Mouse (Mus musculus): ENCODE data around the gene Lrit3.

The Lrit3 gene

GRCm38 (mm10) chr3:129803765-129804164, at the start of gene Lrit3:
Gene Lrit3 (minus strand): TSS chr3:129804030.
- DNase-seq: no peak

- DNase-seq: no peak
These were observed 43.0 kb upstream of the Lrit3 start for GRCm38 (mm10) chr3:129846846-129847245.

- no peak for DNase-seq
These were observed 42.0 kb upstream of the Lrit3 start for GRCm38 (mm10) chr3:129845868-129846267.

- no peak for DNase-seq
These were observed 34.2 kb upstream of the Lrit3 start for GRCm38 (mm10) chr3:129838017-129838416.

- DNase-seq: no peak
These were observed 33.1 kb upstream of the Lrit3 start for GRCm38 (mm10) chr3:129836965-129837364.

GRCm38 (mm10) chr3:129836051-129836697, 32.3 kb upstream of the Lrit3 start:
- peak in 1 of 2 experiments; percentile 6 for DNase-seq

GRCm38 (mm10) chr3:129835388-129835934, 31.6 kb upstream of the Lrit3 start, which contains the start of gene Cfi:
Gene Cfi (plus strand): TSS chr3:129835884.
- no peak for DNase-seq

- peak; percentile 96 for DNase-seq
These were observed 27.3 kb upstream of the Lrit3 start, which contains the start of gene Gar1 for GRCm38 (mm10) chr3:129831035-129831568. Gene Gar1 (minus strand): TSS chr3:129831396.

GRCm38 (mm10) chr3:129830626-129831025, 26.8 kb upstream of the Lrit3 start:
- DNase-seq: no peak

GRCm38 (mm10) chr3:129827691-129828090, 23.9 kb upstream of the Lrit3 start:
- no peak for DNase-seq

- no peak for DNase-seq
These were observed 22.9 kb upstream of the Lrit3 start for GRCm38 (mm10) chr3:129826691-129827090.

- no peak for DNase-seq
These were observed 21.1 kb upstream of the Lrit3 start for GRCm38 (mm10) chr3:129824891-129825290.

GRCm38 (mm10) chr3:129824146-129824545, 20.3 kb upstream of the Lrit3 start:
- DNase-seq: peak; percentile 31 to 47

GRCm38 (mm10) chr3:129823293-129823692, 19.5 kb upstream of the Lrit3 start:
- DNase-seq: peak; percentile 17 to 18

- no peak for DNase-seq
These were observed 18.5 kb upstream of the Lrit3 start, which contains the start of gene Rrh for GRCm38 (mm10) chr3:129822206-129822775. Gene Rrh (minus strand): TSS chr3:129822587.

GRCm38 (mm10) chr3:129821736-129822135, 17.9 kb upstream of the Lrit3 start:
- DNase-seq: no peak

GRCm38 (mm10) chr3:129820847-129821246, 17.0 kb upstream of the Lrit3 start:
- no peak for DNase-seq

GRCm38 (mm10) chr3:129799011-129799410, 4.8 kb downstream of the Lrit3 start:
- DNase-seq: no peak

- no peak for DNase-seq
These were observed 5.3 kb downstream of the Lrit3 start for GRCm38 (mm10) chr3:129798551-129798950.

- no peak for DNase-seq
These were observed 6.5 kb downstream of the Lrit3 start for GRCm38 (mm10) chr3:129797341-129797740.

GRCm38 (mm10) chr3:129793801-129794200, 10.0 kb downstream of the Lrit3 start:
- no peak for DNase-seq

- no peak for DNase-seq
These were observed 21.1 kb downstream of the Lrit3 start for GRCm38 (mm10) chr3:129782746-129783145.

- no peak for DNase-seq
These were observed 22.4 kb downstream of the Lrit3 start for GRCm38 (mm10) chr3:129781435-129781834.

GRCm38 (mm10) chr3:129771210-129771609, 32.6 kb downstream of the Lrit3 start:
- no peak for DNase-seq

Data from cerebellum, postnatal 14 days (tissue).